ENCODE assay signal across 31 mouse cellular contexts in genomic region chr8:27866468-27866995, GRCm38 (mm10).
DNase-seq lines count a peak whose midpoint lies in the region; ATAC-seq and TF ChIP-seq lines count a peak whose summit lies in the region.
"Had no signal": no experiment of that assay in that cellular context is flagged by ENCODE, and none has a peak within 500 bp of the region (broad histone marks: within the 10 kb centered on the region; RNA-seq: fewer than 3 reads in every experiment).

No protein-coding gene starts in this region.

- H3K4me2 ChIP-seq in forebrain, postnatal 0 days (ENCODE audit: low read depth), result no peak overlapping the region
- no peak overlapping the region for H3K4me2 ChIP-seq in hindbrain, embryonic 14.5 days (replicated peaks)
- H3K4me2 ChIP-seq in neural tube, embryonic 15.5 days, result no peak overlapping the region
- H3K4me2 ChIP-seq: embryonic facial prominence, embryonic 12.5 days; heart, embryonic 15.5 days; liver, embryonic 15.5 days; lung, embryonic 15.5 days; stomach, embryonic 15.5 days had no signal

- ATAC-seq in forebrain, postnatal 0 days, result peak; percentile 25; the same call in 1 of the 2 replicates
- ATAC-seq in hindbrain, embryonic 14.5 days (ENCODE audit: low FRiP score), result peak; percentile 60
- no peak for ATAC-seq in neural tube, embryonic 15.5 days (ENCODE audit: low FRiP score)
- ATAC-seq: activated CD4-positive, CD25-positive, alpha-beta regulatory T cell, adult 4 months had no signal

- H3K9me3 ChIP-seq in forebrain, postnatal 0 days (ENCODE audit: low read length), result no peaks in the 10 kb centered on the region
- no peaks in the 10 kb centered on the region for H3K9me3 ChIP-seq in forebrain, embryonic 10.5 days
- no peaks in the 10 kb centered on the region for H3K9me3 ChIP-seq in hindbrain, embryonic 14.5 days (ENCODE audit: control insufficient read depth, low read length)
- H3K9me3 ChIP-seq in neural tube, embryonic 15.5 days (replicated peaks), result no peaks in the 10 kb centered on the region
- H3K9me3 ChIP-seq: embryonic facial prominence, embryonic 12.5 days; heart, embryonic 15.5 days; limb, embryonic 10.5 days; liver, embryonic 15.5 days; lung, embryonic 15.5 days; stomach, embryonic 15.5 days had no signal

- H3K36me3 ChIP-seq in forebrain, postnatal 0 days (ENCODE audit: insufficient read depth), result no peaks in the 10 kb centered on the region
- H3K36me3 ChIP-seq in forebrain, embryonic 10.5 days (replicated peaks), result no peaks in the 10 kb centered on the region
- H3K36me3 ChIP-seq in hindbrain, embryonic 14.5 days (replicated peaks; ENCODE audit: control insufficient read depth, insufficient read depth), result no peaks in the 10 kb centered on the region
- H3K36me3 ChIP-seq in neural tube, embryonic 15.5 days, result no peaks in the 10 kb centered on the region
- H3K36me3 ChIP-seq: embryonic facial prominence, embryonic 12.5 days; G1E; heart, embryonic 15.5 days; limb, embryonic 10.5 days; liver, embryonic 15.5 days; lung, embryonic 15.5 days; stomach, embryonic 15.5 days had no signal

- 33% methylated on average over 1 of the region's 1 CpGs for WGBS in forebrain, postnatal 0 days
- 70% methylated on average over 1 of the region's 1 CpGs for WGBS in forebrain, embryonic 10.5 days
- 49% methylated on average over 1 of the region's 1 CpGs for WGBS in hindbrain, embryonic 14.5 days
- 30% methylated on average over 1 of the region's 1 CpGs for WGBS in neural tube, embryonic 15.5 days

- H3K4me1 ChIP-seq in forebrain, postnatal 0 days (ENCODE audit: insufficient read depth), result no peaks in the 10 kb centered on the region
- no peaks in the 10 kb centered on the region for H3K4me1 ChIP-seq in forebrain, embryonic 10.5 days
- H3K4me1 ChIP-seq in hindbrain, embryonic 14.5 days (replicated peaks; ENCODE audit: control insufficient read depth, insufficient read depth, low read length), result no peaks in the 10 kb centered on the region
- no peaks in the 10 kb centered on the region for H3K4me1 ChIP-seq in neural tube, embryonic 15.5 days
- H3K4me1 ChIP-seq: embryonic facial prominence, embryonic 12.5 days; heart, embryonic 15.5 days; limb, embryonic 10.5 days; liver, embryonic 15.5 days; lung, embryonic 15.5 days; stomach, embryonic 15.5 days had no signal

- H3K4me3 ChIP-seq in forebrain, postnatal 0 days (ENCODE audit: low read depth, low read length), result no peak overlapping the region
- no peak overlapping the region for H3K4me3 ChIP-seq in forebrain, embryonic 10.5 days
- no peak overlapping the region for H3K4me3 ChIP-seq in hindbrain, embryonic 14.5 days (replicated peaks; ENCODE audit: low read length)
- no peak overlapping the region for H3K4me3 ChIP-seq in neural tube, embryonic 15.5 days (replicated peaks)
- H3K4me3 ChIP-seq: embryonic facial prominence, embryonic 12.5 days; erythroblast, embryonic 14.5 days; heart, adult 2 months; heart, embryonic 15.5 days; limb, embryonic 10.5 days; liver, embryonic 15.5 days; lung, embryonic 15.5 days; stomach, embryonic 15.5 days had no signal

- no peak overlapping the region for H3K9ac ChIP-seq in forebrain, postnatal 0 days
- H3K9ac ChIP-seq in hindbrain, embryonic 14.5 days, result no peak overlapping the region
- no peak overlapping the region for H3K9ac ChIP-seq in neural tube, embryonic 15.5 days (replicated peaks)
- H3K9ac ChIP-seq: embryonic facial prominence, embryonic 12.5 days; heart, embryonic 15.5 days; liver, embryonic 15.5 days; lung, embryonic 15.5 days; stomach, embryonic 15.5 days had no signal

- H3K27ac ChIP-seq in forebrain, postnatal 0 days (ENCODE audit: low read depth, low read length), result no peak overlapping the region
- no peak overlapping the region for H3K27ac ChIP-seq in forebrain, embryonic 10.5 days
- H3K27ac ChIP-seq in hindbrain, embryonic 14.5 days, result no peak overlapping the region
- H3K27ac ChIP-seq in neural tube, embryonic 15.5 days (replicated peaks), result no peak overlapping the region
- H3K27ac ChIP-seq: embryonic facial prominence, embryonic 12.5 days; heart, adult 2 months; heart, embryonic 15.5 days; kidney, postnatal 0 days; limb, embryonic 10.5 days; liver, embryonic 15.5 days; lung, embryonic 15.5 days; stomach, embryonic 15.5 days had no signal

- no peak for TF ChIP-seq CTCF in forebrain, postnatal 0 days (IDR thresholded peaks at IDR 0.05; ENCODE audit: low read depth)

- DNase-seq in forebrain, postnatal 0 days, result no peak
- no peak for DNase-seq in forebrain, embryonic 10.5 days (ENCODE audit: extremely low spot score, low spot score)
- peak; percentile 17 for DNase-seq in brain, adult 2 months (ENCODE audit: low read depth, low spot score)
- DNase-seq in hindbrain, embryonic 14.5 days (ENCODE audit: low spot score), result peak; percentile 39
- DNase-seq in retina, postnatal 1 day, result peak; percentile 88
- no peak for DNase-seq in heart, adult 8-10 months (ENCODE audit: low spot score)
- DNase-seq: adrenal gland, adult 8-10 months; B cell, adult 2 months; cerebellum, adult 2 months; gastrocnemius, postnatal 25 days; heart, adult 2 months; heart, postnatal 36 days; kidney, adult 2 months; liver; lung, postnatal 4 days; right cerebral cortex, adult 18-20 months; right cerebral cortex, postnatal 4 days; thymus, adult 18-20 months; thymus, postnatal 36 days had no signal

- no peaks in the 10 kb centered on the region for H3K27me3 ChIP-seq in forebrain, postnatal 0 days (ENCODE audit: insufficient read depth, low read length)
- H3K27me3 ChIP-seq in forebrain, embryonic 10.5 days (ENCODE audit: poor library complexity, severe bottlenecking), result no peaks in the 10 kb centered on the region
- no peaks in the 10 kb centered on the region for H3K27me3 ChIP-seq in hindbrain, embryonic 14.5 days (ENCODE audit: control insufficient read depth, insufficient read depth, low read length)
- no peaks in the 10 kb centered on the region for H3K27me3 ChIP-seq in neural tube, embryonic 15.5 days (replicated peaks)
- H3K27me3 ChIP-seq: CH12.LX; embryonic facial prominence, embryonic 12.5 days; heart, embryonic 15.5 days; liver, embryonic 15.5 days; lung, embryonic 15.5 days; stomach, embryonic 15.5 days had no signal

Comparison
In these comparisons a context has a peak if more than half of its experiments do, and no peak if none do; other contexts are left out.
1. DNase-seq: peak in brain, adult 2 months (single experiment), hindbrain, embryonic 14.5 days (single experiment) and retina, postnatal 1 day (single experiment); none in forebrain, postnatal 0 days (single experiment), forebrain, embryonic 10.5 days (single experiment) and heart, adult 8-10 months (single experiment).